Mouse (Mus musculus) heart, adult 9 months (tissue): ENCODE measurements around the gene Ppp1r12a.
A peak's percentile ranks its signal among the peaks of the same experiment; 100 is the strongest.

Source experiments
- DNase-seq, 2 experiments: peaks; one replicate each; pipeline ENCODE4 v3.0.0; 2022; ENCODE audit warnings: low spot score in 2 of 2

The Ppp1r12a gene

GRCm38 (mm10) chr10:108161261-108162256, at the start of gene Ppp1r12a:
Gene Ppp1r12a, plus strand, starts transcription at chr10:108162193.
- DNase-seq: peak; percentile 95 to 97

GRCm38 (mm10) chr10:108113361-108114237, 48.4 kb upstream of the Ppp1r12a start:
- DNase-seq: no peak

GRCm38 (mm10) chr10:108118200-108119163, 43.5 kb upstream of the Ppp1r12a start:
- no peak for DNase-seq

DNA sequence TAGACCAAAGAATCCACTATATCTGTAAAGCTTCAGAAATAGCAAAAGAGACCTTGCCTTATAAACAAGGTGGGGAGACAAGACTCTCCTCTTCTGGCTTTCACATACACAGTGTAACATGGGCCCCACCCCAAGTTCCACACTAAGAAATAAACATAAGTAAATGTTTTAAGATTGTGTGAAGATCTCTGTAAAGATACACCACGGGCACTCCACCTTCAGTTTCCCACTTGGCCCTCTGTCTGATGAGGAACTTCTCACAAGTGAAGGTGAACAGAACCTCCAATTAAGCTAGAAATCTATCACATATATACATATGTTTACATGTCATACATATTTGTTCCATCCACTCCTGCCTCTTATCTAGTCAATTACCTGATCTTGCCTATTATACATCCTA, 42.6 kb upstream of the Ppp1r12a start:
- DNase-seq: no peak

DNA sequence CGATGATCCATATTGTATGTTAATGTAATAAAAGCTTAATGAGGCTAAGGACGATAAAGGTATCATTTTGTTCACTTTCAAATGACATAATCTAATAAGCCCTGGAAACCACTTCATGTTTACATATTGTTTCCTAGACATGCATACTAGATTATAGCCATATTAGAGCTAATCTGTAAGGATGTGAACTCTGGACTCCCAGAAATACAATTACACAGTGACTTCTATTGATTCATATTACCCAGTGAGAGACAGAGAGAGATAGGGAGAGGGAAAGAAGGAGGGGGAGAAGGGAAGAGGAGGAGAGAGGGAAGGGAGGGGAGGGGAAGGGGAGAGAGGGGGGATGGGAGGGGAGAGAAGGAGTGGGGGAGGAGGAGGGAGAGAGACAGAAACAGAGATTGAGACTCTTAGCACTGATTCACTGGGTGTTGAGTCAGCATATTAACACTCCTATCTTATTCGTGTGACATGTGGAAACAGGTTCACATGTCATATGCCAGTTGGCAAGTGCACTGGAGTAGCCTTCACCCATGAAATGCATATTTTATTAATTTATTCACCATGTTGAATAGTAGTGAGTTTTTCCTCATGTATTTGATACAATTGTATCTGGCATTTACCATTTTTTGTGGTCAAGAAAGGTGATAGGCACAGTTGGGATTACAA, 36.9 kb upstream of the Ppp1r12a start:
- no peak for DNase-seq

GRCm38 (mm10) chr10:108129167-108129566, 32.8 kb upstream of the Ppp1r12a start:
- DNase-seq: no peak

- no peak for DNase-seq
Measured at GRCm38 (mm10) chr10:108131858-108132257, 30.1 kb upstream of the Ppp1r12a start.

DNA sequence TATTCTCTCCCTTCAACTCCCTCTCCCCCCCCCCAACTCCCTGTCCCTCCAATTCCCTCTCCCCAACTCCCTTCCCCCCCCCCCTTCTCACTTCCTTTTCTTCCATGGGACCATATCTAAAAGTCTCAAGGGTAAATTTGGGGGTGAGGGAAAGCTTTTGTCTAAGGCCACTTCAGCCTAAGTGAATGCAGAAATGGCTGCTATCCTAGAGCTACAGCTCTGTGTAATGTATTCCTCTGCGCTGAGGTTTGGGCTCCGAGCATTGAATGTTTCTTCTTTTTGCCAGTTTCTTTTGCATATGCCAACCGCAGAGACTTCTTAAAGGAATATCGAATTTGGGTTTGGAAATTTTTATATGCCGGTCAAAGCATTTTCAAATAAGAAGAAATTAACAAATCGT, 28.7 kb upstream of the Ppp1r12a start:
- DNase-seq: no peak

GRCm38 (mm10) chr10:108133745-108134144, 28.2 kb upstream of the Ppp1r12a start:
- peak in 1 of 2 experiments; percentile 3 for DNase-seq

DNA sequence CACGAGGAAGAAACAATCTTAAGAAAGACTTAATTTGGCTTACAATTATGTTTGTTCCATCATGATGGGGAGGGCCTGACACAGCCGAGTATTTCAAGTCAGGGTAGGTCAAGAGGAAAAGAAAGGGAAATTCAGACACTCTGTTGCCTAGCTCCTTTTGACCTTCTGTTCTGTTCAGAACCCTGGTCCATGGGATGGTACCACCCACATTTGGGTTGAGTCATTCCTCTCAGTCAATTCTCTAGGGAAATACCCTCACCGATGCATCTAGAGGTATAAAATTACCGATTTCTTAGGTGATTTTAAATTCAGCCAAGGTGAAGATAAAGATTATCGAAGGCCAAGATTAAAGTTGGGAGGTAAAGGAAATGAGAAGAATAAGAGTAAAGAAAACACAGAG, 23.6 kb upstream of the Ppp1r12a start:
- DNase-seq: no peak

GRCm38 (mm10) chr10:108139788-108140187, 22.2 kb upstream of the Ppp1r12a start:
- no peak for DNase-seq

DNA sequence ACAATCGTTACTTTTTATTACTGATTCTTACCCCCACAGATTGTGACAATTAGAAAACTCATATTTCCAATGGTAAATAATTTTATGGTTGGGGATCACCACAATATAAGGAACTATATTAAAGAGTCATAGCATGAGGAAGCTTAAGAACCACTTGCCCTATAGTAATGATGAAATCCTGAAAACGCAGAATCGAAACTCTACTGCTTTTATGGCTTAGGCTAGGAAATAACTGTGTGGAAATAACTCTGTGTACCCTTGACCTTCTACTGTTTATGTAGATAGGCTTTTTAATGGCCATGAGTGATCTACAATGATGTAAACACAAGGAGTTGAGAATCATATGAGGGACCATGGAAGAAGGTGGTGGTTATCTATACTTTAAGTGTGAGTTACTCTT, 21.3 kb upstream of the Ppp1r12a start:
- no peak for DNase-seq

GRCm38 (mm10) chr10:108143991-108144525, 17.9 kb upstream of the Ppp1r12a start:
- DNase-seq: no peak

GRCm38 (mm10) chr10:108145701-108146100, 16.3 kb upstream of the Ppp1r12a start:
- DNase-seq: no peak

DNA sequence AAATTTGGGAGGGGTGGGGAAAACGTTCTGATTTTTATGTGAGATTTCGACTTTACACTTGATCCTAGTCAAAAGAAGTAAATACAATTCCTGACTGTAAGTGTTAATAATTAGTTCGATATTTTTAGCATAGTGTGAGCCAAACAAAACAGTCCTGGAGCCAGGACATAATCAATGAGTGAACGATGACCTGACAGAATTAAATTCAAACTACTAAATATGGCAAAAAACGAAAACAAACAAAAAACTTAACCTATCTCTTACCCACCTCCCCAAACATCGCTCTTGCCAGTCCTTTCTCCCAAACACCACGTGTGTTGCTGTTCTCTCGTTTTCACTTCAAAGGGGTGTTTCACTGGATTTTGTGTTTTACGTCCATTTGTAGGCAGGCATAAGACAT, 15.0 kb upstream of the Ppp1r12a start:
- no peak for DNase-seq

DNA sequence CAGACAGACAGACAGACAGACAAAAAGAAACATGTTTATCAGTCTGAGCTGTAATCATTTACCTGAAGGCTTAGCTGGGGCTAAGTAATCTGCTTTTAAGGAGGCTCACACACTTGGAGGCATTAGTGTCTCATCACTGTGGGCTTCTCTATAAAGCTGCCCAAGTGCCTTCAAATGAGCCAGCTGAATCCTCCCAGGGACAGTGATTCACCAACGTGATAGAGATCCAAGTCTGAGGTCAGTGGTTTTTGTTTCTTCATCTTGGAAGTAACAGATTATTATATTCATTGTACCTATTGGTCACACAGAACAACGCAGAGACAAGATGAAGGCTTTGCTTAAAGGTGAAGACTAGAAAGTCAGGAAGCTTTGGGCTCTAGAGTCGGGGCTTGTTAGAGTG, 8.7 kb upstream of the Ppp1r12a start:
- no peak for DNase-seq

- DNase-seq: peak in 1 of 2 experiments; percentile 19
Measured at GRCm38 (mm10) chr10:108155042-108155686, 6.8 kb upstream of the Ppp1r12a start.

DNA sequence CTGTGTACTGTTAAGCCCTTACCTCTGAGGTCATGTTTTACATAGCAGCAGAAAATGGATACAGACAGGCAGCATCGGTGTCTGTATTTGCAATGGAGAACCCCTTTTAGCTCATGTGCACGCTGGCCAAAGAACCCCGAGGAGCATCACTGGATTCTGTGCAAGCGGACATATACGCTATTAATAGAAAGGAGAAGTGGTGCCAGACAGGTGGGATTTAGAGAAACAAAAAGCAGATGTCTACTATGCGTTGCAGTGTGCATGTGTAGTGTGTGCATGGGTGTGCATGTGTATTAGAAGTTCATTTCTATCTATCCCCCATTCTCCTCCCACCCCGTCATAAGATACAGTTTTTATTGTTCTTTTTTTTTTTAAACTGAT, 6.3 kb upstream of the Ppp1r12a start:
- DNase-seq: no peak

DNA sequence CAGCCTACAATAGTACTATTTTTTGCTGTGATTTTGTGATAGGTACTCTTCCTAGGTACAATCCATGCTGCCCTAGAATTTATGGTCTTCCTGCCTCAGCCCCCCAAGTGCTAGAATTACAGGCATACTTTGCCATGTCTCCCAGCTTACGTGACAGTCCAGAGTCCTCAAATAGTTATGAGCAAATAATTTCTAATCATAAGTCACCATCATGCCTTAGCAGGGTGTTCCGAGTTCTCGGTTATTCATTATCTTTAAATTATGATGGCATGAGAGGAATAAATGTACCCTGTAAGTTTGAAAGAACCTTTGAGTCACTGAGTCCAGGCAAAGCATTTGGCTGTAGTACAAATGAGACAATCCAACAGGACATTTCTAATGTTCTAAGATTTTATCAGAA, 5.9 kb upstream of the Ppp1r12a start:
- DNase-seq: no peak

DNA sequence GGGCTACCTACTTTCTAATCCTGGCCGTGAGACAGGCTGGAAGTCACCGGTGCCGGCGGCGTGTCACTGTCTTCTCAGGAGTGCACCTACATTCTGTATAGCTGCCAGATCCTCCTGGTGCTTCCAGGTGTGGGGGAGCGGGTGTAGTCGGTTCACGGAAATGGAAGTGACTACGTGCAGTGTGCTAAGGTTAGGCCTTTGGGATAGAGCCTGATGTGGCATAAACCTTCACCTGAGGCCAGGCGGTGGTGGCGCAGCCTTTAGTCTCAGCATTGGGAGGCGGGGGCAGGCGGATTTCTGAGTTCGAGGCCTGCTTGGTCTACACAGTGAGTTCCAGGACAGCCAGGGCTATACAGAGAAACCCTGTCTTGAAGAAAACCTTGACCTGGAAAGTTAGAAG, 3.0 kb upstream of the Ppp1r12a start:
- no peak for DNase-seq
